Mouse (Mus musculus) limb, embryonic 11.5 days (tissue): Measurements from ENCODE around the gene Ermap. TPM values are rescaled to one million over a fixed set of nuclear protein-coding genes. Genes with fewer than 3 reads are reported as not detected.
A peak's percentile ranks its signal among the peaks of the same experiment; 100 is the strongest.

ENCODE experiments used
- ATAC-seq: fragments of 200-750 bp; cut with Nextera tagmentation; 2 replicates; pipeline ENCODE4 v1.8.0; 2017; ENCODE audit warnings: low read depth; ENCODE audit not compliant: insufficient number of reproducible peaks, low FRiP score, low TSS enrichment
- DNase-seq: peaks from one replicate; pipeline ENCODE4 v3.0.0-alpha.2; 2015; ENCODE audit warnings: low spot score
- H3K27ac ChIP-seq: fragments of 300-500 bp; sonication (generic); replicated peaks from 2 replicates; pipeline ENCODE4 v1.5.1; 2014; ENCODE audit warnings: low read depth, mild to moderate bottlenecking, low read length
- H3K27me3 ChIP-seq: fragments of 300-500 bp; sonication (generic); 2 replicates; pipeline ENCODE4 v1.6.1; 2014; ENCODE audit warnings: mild to moderate bottlenecking, low read length, mixed read lengths; ENCODE audit not compliant: control insufficient read depth, insufficient read depth
- H3K36me3 ChIP-seq: fragments of 300-500 bp; sonication (generic); 2 replicates; pipeline ENCODE4 v1.6.1; 2014; ENCODE audit warnings: mild to moderate bottlenecking, low read length, moderate library complexity, mixed read lengths; ENCODE audit not compliant: control insufficient read depth, insufficient read depth
- H3K4me1 ChIP-seq: fragments of 300-500 bp; sonication (generic); 2 replicates; pipeline ENCODE4 v1.6.1; 2014; ENCODE audit warnings: low read length, mixed read lengths; ENCODE audit not compliant: control insufficient read depth, insufficient read depth
- H3K4me2 ChIP-seq: fragments of 300-500 bp; sonication (generic); 2 replicates; pipeline ENCODE4 v1.6.1; 2014; ENCODE audit warnings: low read depth, mild to moderate bottlenecking, moderate library complexity; ENCODE audit not compliant: severe bottlenecking
- H3K4me3 ChIP-seq: fragments of 300-500 bp; sonication (generic); 2 replicates; pipeline ENCODE4 v1.5.1; 2014; ENCODE audit warnings: low read depth, low read length
- H3K9ac ChIP-seq: fragments of 300-500 bp; sonication (generic); 2 replicates; pipeline ENCODE4 v1.6.1; 2014; ENCODE audit warnings: mild to moderate bottlenecking, low read length
- H3K9me3 ChIP-seq: fragments of 300-500 bp; sonication (generic); 2 replicates; pipeline ENCODE4 v1.6.1; 2016; ENCODE audit warnings: low read length; ENCODE audit not compliant: control insufficient read depth
- WGBS: fragments of 180-500 bp; shearing (Covaris S2); extraction: QIAGEN DNeasy Blood & Tissue Kit; methylation state at CpG from one replicate; pipeline ENCODE4 v1.1.7; 2014; 5-methylcytosine and 5-hydroxymethylcytosine counted together
- polyA plus RNA-seq: library from polyadenylated mRNA; unstranded; fragments of >200 nt; fragmentation: Nextera tagmentation; extraction: Ambion mirVana; gene quantifications from 2 replicates; pipeline ENCODE4 v1.2.1, GENCODE M21; 2014

Ermap gene
- polyA plus RNA-seq, 1 experiment from 2014 or later, result 8.7 TPM

DNA sequence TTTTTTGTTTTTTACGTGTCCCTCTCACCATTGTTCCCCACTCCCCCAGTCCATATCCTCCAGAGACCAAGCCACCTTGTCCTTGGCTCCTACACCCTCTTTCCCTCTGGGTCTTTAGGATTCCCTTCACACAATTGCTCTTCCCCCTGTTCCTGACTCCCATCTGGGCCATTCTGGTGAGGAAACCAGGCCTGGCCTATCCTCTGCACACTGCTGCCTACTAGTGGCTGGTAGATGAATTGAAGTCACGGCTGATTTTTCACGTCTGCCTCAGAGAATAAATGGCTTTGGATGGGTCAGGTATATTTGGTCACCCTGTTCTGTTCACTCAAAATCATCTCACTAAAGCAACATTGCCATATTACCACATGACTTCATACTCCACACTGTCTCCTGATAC is 49.7 kb downstream of the Ermap start:
- no peak overlapping the region for H3K27ac ChIP-seq
- no peak overlapping the region for H3K9ac ChIP-seq
- no peak overlapping the region for H3K4me3 ChIP-seq
- no peak overlapping the region for H3K4me2 ChIP-seq
- WGBS, result 50% methylated on average over 3 of the region's 3 CpGs
- ATAC-seq (no peak), DNase-seq (peak; percentile 58)
- no peaks in the 10 kb centered on the region; the same call in 1 of the 2 replicates for H3K9me3 ChIP-seq
- H3K27me3 ChIP-seq, result no peaks in the 10 kb centered on the region
- H3K36me3 ChIP-seq, result peaks cover 17% of the 10 kb centered on the region; the same call in 1 of the 2 replicates
- H3K4me1 ChIP-seq, result 0 out of 2 replicates have a peak, but pooled peaks cover 3% of the 10 kb centered on the region

DNA sequence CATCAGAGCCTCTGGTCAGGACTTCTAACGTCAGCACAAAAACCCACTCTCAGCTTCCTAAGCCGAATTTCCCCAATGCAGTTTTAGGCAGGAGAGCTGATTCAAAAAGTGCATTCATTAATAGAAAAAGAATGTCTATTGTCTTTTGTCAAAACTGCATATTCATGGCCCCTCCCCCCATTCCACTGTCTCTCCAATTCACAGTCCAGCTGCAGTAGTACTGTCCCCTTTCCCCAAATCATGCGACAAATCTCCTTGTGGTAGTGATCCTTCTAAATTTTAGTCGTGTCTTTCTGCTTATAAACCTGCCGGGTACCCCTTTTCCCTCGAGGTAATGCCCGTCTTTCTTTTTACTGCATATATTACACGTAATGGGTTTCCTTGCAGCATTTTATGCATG is 51.0 kb downstream of the Ermap start:
- Histone ChIP-seq H3K36me3 (peaks cover 23% of the 10 kb centered on the region), H3K4me1 (0 out of 2 replicates have a peak, but pooled peaks cover 3% of the 10 kb centered on the region), H3K9me3 (no peaks in the 10 kb centered on the region), H3K4me2 (no peak overlapping the region), H3K4me3 (no peak overlapping the region), H3K27me3 (no peaks in the 10 kb centered on the region), H3K9ac (no peak overlapping the region), H3K27ac (no peak overlapping the region)
- WGBS, result 73% methylated on average over 8 of the region's 8 CpGs
- ATAC-seq (no peak), DNase-seq (no peak)

DNA sequence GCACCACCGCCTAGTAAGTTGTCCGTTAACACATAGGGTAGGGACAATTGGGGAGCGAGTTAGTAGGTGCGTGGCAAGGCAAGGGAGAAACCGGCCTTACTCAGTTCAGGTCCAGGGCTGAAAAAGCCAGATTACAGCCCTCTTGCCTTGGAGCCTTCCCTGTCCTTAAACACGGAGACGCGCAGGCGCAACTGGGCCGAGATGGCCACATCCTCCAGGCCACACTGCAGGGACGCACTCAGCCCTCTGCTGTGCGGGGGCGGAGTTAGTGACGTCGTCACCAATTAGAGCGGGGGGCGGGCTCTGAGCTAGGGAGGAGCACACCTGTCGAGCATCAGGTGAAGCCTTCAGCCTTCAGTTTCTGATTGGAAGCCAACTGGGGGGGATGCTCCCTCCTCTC is 51.6 kb downstream of the Ermap start:
- H3K9me3 ChIP-seq, result no peaks in the 10 kb centered on the region
- peaks cover 28% of the 10 kb centered on the region for H3K36me3 ChIP-seq
- no peak overlapping the region for H3K27ac ChIP-seq
- H3K9ac ChIP-seq, result peak overlapping the region; percentile 27; the same call in 1 of the 2 replicates
- 8% methylated on average over 18 of the region's 18 CpGs for WGBS
- DNase-seq (peak; percentile 78), ATAC-seq (peak; percentile 72; the same call in 1 of the 2 replicates)
- no peak overlapping the region for H3K4me3 ChIP-seq
- H3K4me2 ChIP-seq, result peak overlapping the region; percentile 11
- 0 out of 2 replicates have a peak, but pooled peaks cover 3% of the 10 kb centered on the region for H3K4me1 ChIP-seq
- H3K27me3 ChIP-seq, result no peaks in the 10 kb centered on the region

DNA sequence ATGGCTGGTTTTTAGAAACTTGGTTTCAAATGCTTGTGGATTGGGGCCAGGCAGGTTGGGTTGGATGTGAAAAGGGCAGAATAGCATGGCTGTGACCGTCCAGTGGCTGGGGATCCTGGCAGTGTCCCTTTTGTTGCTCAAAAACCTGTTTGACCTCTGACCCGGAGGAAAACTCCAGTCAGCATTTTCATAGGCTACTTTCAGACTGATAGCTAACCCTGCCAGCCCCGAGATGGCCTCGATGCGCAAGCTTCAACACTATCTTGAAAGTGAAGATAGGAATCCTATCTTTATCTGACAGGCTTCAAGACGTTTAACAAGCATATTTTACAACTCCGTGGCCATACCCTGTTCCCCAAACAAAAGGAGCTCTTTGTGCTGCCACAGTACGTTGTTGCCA is 52.5 kb downstream of the Ermap start:
- Histone ChIP-seq H3K9me3 (no peaks in the 10 kb centered on the region), H3K27ac (no peak overlapping the region), H3K4me1 (no peaks in the 10 kb centered on the region), H3K27me3 (no peaks in the 10 kb centered on the region), H3K9ac (no peak overlapping the region), H3K36me3 (peaks cover 36% of the 10 kb centered on the region), H3K4me2 (no peak overlapping the region), H3K4me3 (no peak overlapping the region)
- no peak for DNase-seq
- ATAC-seq, result no peak
- WGBS, result 82% methylated on average over 8 of the region's 8 CpGs

DNA sequence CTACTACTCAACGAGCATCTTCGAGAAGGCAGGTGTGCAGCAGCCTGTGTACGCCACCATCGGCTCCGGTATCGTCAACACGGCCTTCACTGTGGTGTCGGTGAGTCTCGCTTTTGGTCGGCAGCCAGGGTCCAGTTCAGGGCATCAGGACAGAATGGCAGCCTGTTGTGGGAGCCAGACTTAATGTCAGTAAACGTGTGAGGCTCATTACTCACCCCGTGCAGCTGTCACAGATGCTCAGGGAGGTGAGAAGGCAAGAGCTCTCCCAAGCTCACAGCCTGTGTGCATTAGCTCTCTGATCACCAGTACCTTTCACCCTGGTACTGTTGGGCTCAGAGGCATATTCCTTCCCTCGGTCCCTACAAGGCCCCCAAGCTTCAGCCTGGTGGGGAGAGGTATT is 56.0 kb downstream of the Ermap start:
- H3K36me3 ChIP-seq, result peaks cover 46% of the 10 kb centered on the region
- no peak for ATAC-seq
- WGBS, result 94% methylated on average over 13 of the region's 13 CpGs

DNA sequence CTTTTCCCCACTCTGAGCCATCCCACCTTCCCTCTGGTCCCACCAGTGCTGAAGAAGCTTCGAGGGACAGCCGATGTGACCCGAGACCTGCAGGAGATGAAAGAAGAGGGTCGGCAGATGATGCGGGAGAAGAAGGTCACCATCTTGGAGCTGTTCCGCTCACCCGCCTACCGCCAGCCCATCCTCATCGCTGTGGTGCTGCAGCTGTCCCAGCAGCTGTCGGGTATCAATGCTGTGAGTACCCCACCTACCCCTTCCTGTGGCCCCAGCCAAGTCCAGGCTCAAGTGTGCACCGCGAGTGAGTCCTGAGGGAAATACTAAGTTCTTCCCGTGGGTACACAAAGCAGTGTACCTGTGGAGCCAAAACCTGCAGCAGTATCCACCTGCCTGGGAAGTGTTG is 56.5 kb downstream of the Ermap start:
- Histone ChIP-seq H3K27me3 (no peaks in the 10 kb centered on the region), H3K4me3 (no peak overlapping the region), H3K36me3 (peaks cover 46% of the 10 kb centered on the region), H3K27ac (no peak overlapping the region), H3K4me2 (no peak overlapping the region), H3K9me3 (no peaks in the 10 kb centered on the region), H3K4me1 (no peaks in the 10 kb centered on the region), H3K9ac (no peak overlapping the region)
- ATAC-seq (no peak), DNase-seq (no peak)
- WGBS, result 89% methylated on average over 13 of the region's 13 CpGs

More for the DNA sequence above, 56.0 kb downstream of the Ermap start:
- Histone ChIP-seq H3K4me1 (no peaks in the 10 kb centered on the region), H3K27ac (no peak overlapping the region), H3K9me3 (no peaks in the 10 kb centered on the region), H3K4me3 (no peak overlapping the region), H3K9ac (no peak overlapping the region), H3K4me2 (no peak overlapping the region), H3K27me3 (no peaks in the 10 kb centered on the region)
- no peak for DNase-seq

DNA sequence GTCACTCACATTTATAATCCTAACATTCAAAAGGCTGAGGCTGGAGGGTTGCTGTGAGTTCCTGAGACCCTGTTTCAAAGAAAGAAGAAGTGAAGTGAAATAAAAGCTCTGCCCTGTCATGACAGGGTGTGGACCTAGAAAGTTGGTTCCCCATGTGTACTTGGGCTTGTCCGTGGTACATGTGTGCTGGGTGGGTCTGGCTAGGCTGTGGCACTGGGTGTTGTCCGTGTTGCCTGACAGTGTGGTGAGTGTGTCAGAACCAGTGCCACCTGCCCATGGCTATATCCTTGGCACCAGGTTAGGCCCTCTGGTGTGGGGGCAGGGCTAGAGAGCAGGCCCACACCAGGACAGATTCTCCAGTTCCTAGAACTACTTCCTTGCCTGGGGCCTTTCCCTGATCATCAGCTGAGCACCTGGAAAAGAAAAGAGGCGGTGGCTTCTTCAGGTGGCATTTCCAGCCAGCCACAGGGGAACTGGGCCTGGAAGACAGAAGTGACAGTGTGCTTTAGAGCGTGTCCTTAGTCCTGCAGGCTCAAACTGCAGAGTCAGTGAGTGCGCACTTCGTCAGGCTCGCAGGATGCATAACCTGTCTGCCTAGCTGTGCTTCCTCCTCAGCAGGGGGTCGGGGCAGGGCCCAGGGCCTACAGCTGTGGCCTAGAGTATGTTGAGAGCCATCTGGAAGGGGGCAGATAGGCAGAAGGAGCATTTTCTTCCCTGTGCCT is 58.5 kb downstream of the Ermap start:
- Histone ChIP-seq H3K4me3 (no peak overlapping the region), H3K9ac (no peak overlapping the region), H3K9me3 (no peaks in the 10 kb centered on the region), H3K27ac (no peak overlapping the region), H3K4me2 (no peak overlapping the region), H3K4me1 (no peaks in the 10 kb centered on the region), H3K27me3 (no peaks in the 10 kb centered on the region), H3K36me3 (peaks cover 47% of the 10 kb centered on the region)
- no peak for DNase-seq
- WGBS, result 88% methylated on average over 8 of the region's 8 CpGs
- no peak for ATAC-seq

DNA sequence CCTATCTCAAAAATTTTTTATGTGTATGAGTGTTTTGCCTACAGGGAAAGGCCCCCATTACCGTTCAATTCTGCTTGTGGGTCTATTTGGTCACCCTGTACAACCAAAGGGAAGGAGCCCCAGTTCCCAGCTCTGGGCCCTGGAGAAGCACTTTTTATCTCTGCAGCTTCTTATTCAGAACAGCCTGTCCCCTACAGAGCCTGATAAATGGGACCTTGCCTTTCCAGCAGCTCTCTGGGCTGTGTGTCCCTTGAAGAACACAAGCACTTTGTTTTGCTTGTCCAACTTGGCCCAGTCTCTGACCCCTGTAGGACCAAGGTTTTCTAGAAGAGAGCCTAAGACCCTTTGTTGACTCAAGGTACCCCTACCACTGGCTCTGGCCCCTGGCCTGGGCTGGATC is 60.7 kb downstream of the Ermap start:
- Histone ChIP-seq H3K36me3 (peaks cover 33% of the 10 kb centered on the region), H3K9me3 (no peaks in the 10 kb centered on the region), H3K27ac (no peak overlapping the region), H3K4me2 (no peak overlapping the region), H3K27me3 (no peaks in the 10 kb centered on the region), H3K4me1 (no peaks in the 10 kb centered on the region), H3K4me3 (no peak overlapping the region), H3K9ac (no peak overlapping the region)
- WGBS, result 87% methylated on average over 1 of the region's 1 CpGs
- DNase-seq (no peak), ATAC-seq (no peak)

DNA sequence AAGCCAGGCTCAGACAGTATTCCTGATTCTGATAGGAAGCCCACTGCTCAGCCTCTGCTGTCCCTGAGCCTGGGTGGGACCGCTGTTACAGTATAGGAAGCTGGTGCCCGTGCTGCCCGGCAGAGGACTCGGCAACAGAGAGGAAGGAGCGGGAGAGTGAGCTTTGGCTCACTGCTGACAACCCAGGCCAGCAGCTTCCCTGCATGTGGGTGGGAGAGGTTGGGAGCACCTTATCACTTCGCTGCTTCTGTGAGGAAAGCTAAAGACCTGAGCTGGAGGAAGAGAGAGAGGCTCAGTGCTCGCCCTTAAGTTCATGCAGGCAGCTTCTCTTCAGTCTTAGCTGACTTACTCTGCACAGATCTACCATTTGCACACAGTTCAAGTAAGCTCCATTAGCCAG is 61.3 kb downstream of the Ermap start:
- Histone ChIP-seq H3K27me3 (no peaks in the 10 kb centered on the region), H3K27ac (no peak overlapping the region), H3K4me2 (no peak overlapping the region), H3K36me3 (peaks cover 29% of the 10 kb centered on the region), H3K4me1 (no peaks in the 10 kb centered on the region), H3K9me3 (no peaks in the 10 kb centered on the region), H3K9ac (no peak overlapping the region), H3K4me3 (no peak overlapping the region)
- ATAC-seq (no peak), DNase-seq (no peak)
- 88% methylated on average over 7 of the region's 7 CpGs for WGBS
